Mouse (Mus musculus) CH12.LX (cell line): ENCODE data around the gene Eif3m. TPM values are rescaled to one million over a fixed set of nuclear protein-coding genes. Genes with fewer than 3 reads are reported as not detected.
A peak's percentile ranks its signal among the peaks of the same experiment; 100 is the strongest.

Source experiments
- DNase-seq: peaks from one replicate; pipeline ENCODE4 v3.0.0-alpha.2; 2013; ENCODE audit errors: extremely low read depth
- H3K27ac ChIP-seq: 2 replicates; pipeline ENCODE4 v1.5.1; 2012; ENCODE audit warnings: low read depth, mild to moderate bottlenecking, control low read depth, moderate library complexity; ENCODE audit not compliant: insufficient read depth
- H3K27me3 ChIP-seq: replicated peaks from 2 replicates; pipeline ENCODE3; 2012; ENCODE audit warnings: inconsistent platforms
- H3K36me3 ChIP-seq, 2 experiments: replicated peaks in 1 of 2; 2 replicates each; pipeline versions ENCODE3 to v1.6.1; 2012; ENCODE audit warnings: inconsistent platforms in 1 of 2, low read length in 1 of 2, mild to moderate bottlenecking in 1 of 2, mixed read lengths in 1 of 2, moderate library complexity in 1 of 2; ENCODE audit not compliant: control insufficient read depth in 1 of 2, insufficient read depth in 1 of 2
- H3K4me1 ChIP-seq, 2 experiments: 2 replicates each; pipeline ENCODE4 v1.6.1; 2012; ENCODE audit warnings: inconsistent platforms in 1 of 2, moderate library complexity in 1 of 2; ENCODE audit not compliant: insufficient read depth in 2 of 2, control insufficient read depth in 1 of 2
- H3K4me2 ChIP-seq: 2 replicates; pipeline ENCODE4 v1.6.1; 2012; ENCODE audit warnings: low read depth, mild to moderate bottlenecking, control low read depth; ENCODE audit not compliant: poor library complexity, insufficient read depth, severe bottlenecking
- H3K4me3 ChIP-seq, 3 experiments: fragments of 150-350 bp in 1 of 3; sonication (generic) in 1 of 3; replicated peaks in 1 of 3; 2 replicates each; pipeline versions ENCODE3 to v1.5.1; 2011 to 2012; ENCODE audit warnings: low read depth in 2 of 3, low read length in 2 of 3, mild to moderate bottlenecking in 2 of 3, moderate library complexity in 2 of 3, control low read depth in 1 of 3, improper control_type of control experiment in 1 of 3, inconsistent platforms in 1 of 3, mixed read lengths in 1 of 3; ENCODE audit not compliant: poor library complexity in 1 of 3
- H3K79me2 ChIP-seq: replicated peaks from 2 replicates; pipeline ENCODE4 v1.6.1; 2012; ENCODE audit warnings: mild to moderate bottlenecking, moderate library complexity; ENCODE audit not compliant: control insufficient read depth, poor library complexity, insufficient read depth, severe bottlenecking; ENCODE audit errors: extremely low read depth
- H3K9ac ChIP-seq: 2 replicates; pipeline ENCODE4 v1.6.1; 2012; ENCODE audit warnings: low read depth, mild to moderate bottlenecking, control low read depth, moderate library complexity; ENCODE audit not compliant: insufficient read depth
- H3K9me3 ChIP-seq: replicated peaks from 2 replicates; pipeline ENCODE3; 2012; ENCODE audit warnings: low read length, inconsistent platforms, mixed read lengths
- BHLHE40 ChIP-seq: IDR thresholded peaks from 2 replicates; pipeline ENCODE4 v1.6.1; 2011; ENCODE audit warnings: mild to moderate bottlenecking, low read depth, low read length, improper control_type of control experiment
- CHD1 ChIP-seq: IDR thresholded peaks from 2 replicates; pipeline ENCODE4 v1.6.1; 2012; ENCODE audit warnings: low read depth, low read length, improper control_type of control experiment, inconsistent platforms
- CHD2 ChIP-seq: IDR thresholded peaks from 2 replicates; pipeline ENCODE4 v1.6.1; 2011; ENCODE audit warnings: low read length, improper control_type of control experiment
- CTCF ChIP-seq, 2 experiments: IDR thresholded peaks in 1 of 2; conservative IDR thresholded peaks in 1 of 2; 2 replicates each; pipeline ENCODE4 v1.5.1; 2011 to 2012; ENCODE audit warnings: low read depth in 2 of 2, low read length in 2 of 2, improper control_type of control experiment in 1 of 2, inconsistent platforms in 1 of 2, mild to moderate bottlenecking in 1 of 2, moderate library complexity in 1 of 2
- E2F4 ChIP-seq: IDR thresholded peaks from 2 replicates; pipeline ENCODE4 v1.6.1; 2011; ENCODE audit warnings: low read depth, low read length, improper control_type of control experiment; ENCODE audit not compliant: insufficient replicate concordance
- ELF1 ChIP-seq: IDR thresholded peaks from 2 replicates; pipeline ENCODE4 v1.6.1; 2014; ENCODE audit warnings: low read depth, mild to moderate bottlenecking, inconsistent platforms, low read length, improper control_type of control experiment
- EP300 ChIP-seq: IDR thresholded peaks from 2 replicates; pipeline ENCODE4 v1.6.1; 2011; ENCODE audit warnings: low read length, improper control_type of control experiment
- ETS1 ChIP-seq: conservative IDR thresholded peaks from 2 replicates; pipeline ENCODE4 v1.6.1; 2012; ENCODE audit warnings: low read depth, mild to moderate bottlenecking, inconsistent platforms, low read length, improper control_type of control experiment, moderate library complexity
- GABPA ChIP-seq: IDR thresholded peaks from 2 replicates; pipeline ENCODE4 v1.6.1; 2012; ENCODE audit warnings: low read depth, low read length, improper control_type of control experiment, inconsistent platforms; ENCODE audit not compliant: insufficient replicate concordance
- HCFC1 ChIP-seq: IDR thresholded peaks from 2 replicates; pipeline ENCODE4 v1.6.1; 2012; ENCODE audit warnings: low read depth, mild to moderate bottlenecking, inconsistent platforms, low read length, improper control_type of control experiment
- IRF4 ChIP-seq: IDR thresholded peaks from 2 replicates; pipeline ENCODE4 v1.6.1; 2014; ENCODE audit warnings: low read depth, mild to moderate bottlenecking, inconsistent platforms, low read length, improper control_type of control experiment
- JUN ChIP-seq: IDR thresholded peaks from 2 replicates; pipeline ENCODE4 v1.6.1; 2011; ENCODE audit warnings: low read depth, mild to moderate bottlenecking, low read length, improper control_type of control experiment, moderate library complexity; ENCODE audit not compliant: insufficient read depth
- JUND ChIP-seq: conservative IDR thresholded peaks from 2 replicates; pipeline ENCODE4 v1.6.1; 2011; ENCODE audit warnings: low read depth, low read length, improper control_type of control experiment
- KAT2A ChIP-seq: IDR thresholded peaks from 2 replicates; pipeline ENCODE4 v1.6.1; 2012; ENCODE audit warnings: low read length, improper control_type of control experiment, inconsistent platforms; ENCODE audit not compliant: insufficient replicate concordance
- MAFK ChIP-seq: IDR thresholded peaks from 2 replicates; pipeline ENCODE4 v1.6.1; 2011; ENCODE audit warnings: low read length, improper control_type of control experiment; ENCODE audit not compliant: insufficient replicate concordance
- MAX ChIP-seq: IDR thresholded peaks from 2 replicates; pipeline ENCODE4 v1.6.1; 2011; ENCODE audit warnings: low read length, improper control_type of control experiment
- MAZ ChIP-seq: IDR thresholded peaks from 2 replicates; pipeline ENCODE4 v1.6.1; 2012; ENCODE audit warnings: low read depth, mild to moderate bottlenecking, inconsistent platforms, low read length, improper control_type of control experiment, moderate library complexity
- MEF2A ChIP-seq: IDR thresholded peaks from 2 replicates; pipeline ENCODE4 v1.6.1; 2014; ENCODE audit warnings: low read depth, mild to moderate bottlenecking, inconsistent platforms, low read length, improper control_type of control experiment, borderline replicate concordance
- MXI1 ChIP-seq: IDR thresholded peaks from 2 replicates; pipeline ENCODE4 v1.6.1; 2011; ENCODE audit warnings: mild to moderate bottlenecking, low read depth, low read length, improper control_type of control experiment
- MYC ChIP-seq: IDR thresholded peaks from 2 replicates; pipeline ENCODE4 v1.6.1; 2011; ENCODE audit warnings: low read depth, mild to moderate bottlenecking, improper control_type of control experiment, low read length
- NELFE ChIP-seq: IDR thresholded peaks from 2 replicates; pipeline ENCODE4 v1.6.1; 2011; ENCODE audit warnings: low read depth, low read length, improper control_type of control experiment
- NRF1 ChIP-seq: IDR thresholded peaks from 2 replicates; pipeline ENCODE4 v1.6.1; 2014; ENCODE audit warnings: low read depth, mild to moderate bottlenecking, inconsistent platforms, low read length, improper control_type of control experiment, moderate library complexity
- PAX5 ChIP-seq: IDR thresholded peaks from 2 replicates; pipeline ENCODE4 v1.6.1; 2012; ENCODE audit warnings: low read length, inconsistent platforms, mixed read lengths
- POLR2A ChIP-seq: IDR thresholded peaks from 2 replicates; pipeline ENCODE4 v1.6.1; 2011; ENCODE audit warnings: low read depth, mild to moderate bottlenecking, improper control_type of control experiment, low read length
- POLR2AphosphoS2 ChIP-seq: IDR thresholded peaks from 2 replicates; pipeline ENCODE4 v1.6.1; 2011; ENCODE audit warnings: low read depth, low read length, improper control_type of control experiment
- RAD21 ChIP-seq: IDR thresholded peaks from 2 replicates; pipeline ENCODE4 v1.6.1; 2011; ENCODE audit warnings: low read depth, mild to moderate bottlenecking, low read length, improper control_type of control experiment, moderate library complexity
- RCOR1 ChIP-seq: conservative IDR thresholded peaks from 2 replicates; pipeline ENCODE4 v1.6.1; 2012; ENCODE audit warnings: low read depth, mild to moderate bottlenecking, inconsistent platforms, low read length, improper control_type of control experiment
- SIN3A ChIP-seq: IDR thresholded peaks from 2 replicates; pipeline ENCODE4 v1.6.1; 2012; ENCODE audit warnings: low read length, improper control_type of control experiment, inconsistent platforms
- SMC3 ChIP-seq: IDR thresholded peaks from 2 replicates; pipeline ENCODE4 v1.6.1; 2011; ENCODE audit warnings: low read depth, low read length, improper control_type of control experiment
- TBP ChIP-seq: conservative IDR thresholded peaks from 2 replicates; pipeline ENCODE4 v1.6.1; 2011; ENCODE audit warnings: low read depth, low read length, improper control_type of control experiment
- TCF12 ChIP-seq: IDR thresholded peaks from 2 replicates; pipeline ENCODE4 v1.6.1; 2014; ENCODE audit warnings: low read depth, mild to moderate bottlenecking, inconsistent platforms, low read length, improper control_type of control experiment
- UBTF ChIP-seq: IDR thresholded peaks from 2 replicates; pipeline ENCODE4 v1.6.1; 2012; ENCODE audit warnings: low read depth, mild to moderate bottlenecking, inconsistent platforms, low read length, improper control_type of control experiment, moderate library complexity
- USF1 ChIP-seq: IDR thresholded peaks from 2 replicates; pipeline ENCODE4 v1.6.1; 2014; ENCODE audit warnings: low read depth, mild to moderate bottlenecking, inconsistent platforms, low read length, improper control_type of control experiment
- USF2 ChIP-seq: conservative IDR thresholded peaks from 2 replicates; pipeline ENCODE4 v1.6.1; 2011; ENCODE audit warnings: low read depth, low read length, improper control_type of control experiment
- ZC3H11A ChIP-seq: IDR thresholded peaks from 2 replicates; pipeline ENCODE4 v1.6.1; 2012; ENCODE audit warnings: low read depth, mild to moderate bottlenecking, inconsistent platforms, low read length, improper control_type of control experiment
- ZKSCAN1 ChIP-seq: IDR thresholded peaks from 2 replicates; pipeline ENCODE4 v1.6.1; 2012; ENCODE audit warnings: low read depth, inconsistent platforms, low read length, improper control_type of control experiment, borderline replicate concordance
- ZMIZ1 ChIP-seq: IDR thresholded peaks from 2 replicates; pipeline ENCODE4 v1.6.1; 2012; ENCODE audit warnings: low read depth, mild to moderate bottlenecking, inconsistent platforms, low read length, improper control_type of control experiment
- ZNF384 ChIP-seq: IDR thresholded peaks from 2 replicates; pipeline ENCODE4 v1.6.1; 2012; ENCODE audit warnings: low read depth, low read length, improper control_type of control experiment, inconsistent platforms
- dilution Hi-C: fragments of 300-500 bp; cut with MboI; formaldehyde crosslinking; loops from 2 replicates; pipeline ENCODE4 v1.14.3; 2020; ENCODE audit warnings: low sequenced_read_pairs; ENCODE audit not compliant: extremely low pct_unique_long_range_greater_than_20kb, extremely low pct_ligation_motif_present
- in situ Hi-C: fragments of 300-500 bp; cut with MboI; formaldehyde crosslinking; loops from 3 replicates; pipeline ENCODE4 v1.14.3; 2019; ENCODE audit warnings: low sequenced_read_pairs, low pct_ligation_motif_present, low pct_unique_long_range_greater_than_20kb, mixed read lengths
- polyA plus RNA-seq: library from polyadenylated mRNA; unstranded; fragments of >175 nt; gene quantifications from 2 replicates; pipeline ENCODE4 v1.2.1, GENCODE M21; 2012; ENCODE audit warnings: low read depth; ENCODE audit not compliant: insufficient read length
- total RNA-seq, 2 experiments: library from RNA; depleted of rRNA; stranded (reverse); fragments of 300-350 nt in 1 of 2; fragments of >200 nt in 1 of 2; gene quantifications; 2 replicates each; pipeline ENCODE4 v1.2.3; 2012 to 2014

Gene Eif3m
- total RNA-seq (2012; rRNA removed): 273 and 298 TPM in 2 replicates
- 558 and 637 TPM in 2 replicates for total RNA-seq (2014; rRNA removed)
- 233 and 268 TPM in 2 replicates for polyA plus RNA-seq

- peak; percentile 92 for TF ChIP-seq ELF1
- TF ChIP-seq TCF12: peak; percentile 72
- no peak for TF ChIP-seq ZKSCAN1
- no peak for TF ChIP-seq JUND
- no peak for TF ChIP-seq BHLHE40
- peak; percentile 85 for TF ChIP-seq POLR2A
- no peak for TF ChIP-seq USF2
- TF ChIP-seq MAZ: no peak
- no peak for TF ChIP-seq SIN3A
- TF ChIP-seq NELFE: peak; percentile 66; the same call in 1 of the 2 replicates
- TF ChIP-seq POLR2AphosphoS2: peak; percentile 36; the same call in 1 of the 2 replicates
- TF ChIP-seq CHD1: no peak
- peak; percentile 84; the same call in 1 of the 2 replicates for TF ChIP-seq MYC
- TF ChIP-seq ZNF384: no peak
- no peak for TF ChIP-seq ZC3H11A
- TF ChIP-seq UBTF: peak; percentile 79; the same call in 1 of the 2 replicates
- peak; percentile 92 for TF ChIP-seq HCFC1
- peak; percentile 70 for TF ChIP-seq MAX
- TF ChIP-seq TBP: peak; percentile 69; the same call in 1 of the 2 replicates
- TF ChIP-seq IRF4: peak; percentile 55; the same call in 1 of the 2 replicates
- no peak for TF ChIP-seq NRF1
- 0 out of 2 replicates have a peak, but pooled peaks have one; percentile 50 for TF ChIP-seq E2F4
- TF ChIP-seq JUN: no peak
- no peak for TF ChIP-seq ZMIZ1
- TF ChIP-seq MXI1: peak; percentile 90
- TF ChIP-seq MEF2A: peak; percentile 66; the same call in 1 of the 2 replicates
- TF ChIP-seq GABPA: no peak; the same call in 1 of the 2 replicates
- no peak for TF ChIP-seq SMC3
- no peak for TF ChIP-seq ETS1
- TF ChIP-seq USF1: no peak
- no peak for TF ChIP-seq PAX5
- TF ChIP-seq RCOR1: no peak; the same call in 1 of the 2 replicates
- TF ChIP-seq RAD21: no peak
- peak; percentile 90; the same call in 1 of the 2 replicates for TF ChIP-seq KAT2A
- TF ChIP-seq CTCF (conservative IDR thresholded peaks at IDR 0.05 in 1 of 2, IDR thresholded peaks at IDR 0.05 in 1 of 2; ENCODE audit: low read depth in 2 of 2, low read length in 2 of 2): no peak
- no peak for TF ChIP-seq MAFK
- TF ChIP-seq CHD2: peak; percentile 90
- no peak for TF ChIP-seq EP300
- peak; percentile 94 for DNase-seq
- peaks cover 33% of the 10 kb centered on the region for H3K79me2 ChIP-seq
- peak within 1 kb of the TSS; percentile 89 for H3K9ac ChIP-seq
- H3K36me3 ChIP-seq: peaks cover 15 to 26% of the 10 kb centered on the region in 2 experiments
- H3K4me3 ChIP-seq: peak within 1 kb of the TSS; percentile 72 to 99 (median 97)
- in situ Hi-C loops: no loop called here
- H3K27ac ChIP-seq: peak within 1 kb of the TSS; percentile 23
- no peaks in the 10 kb centered on the region for H3K27me3 ChIP-seq
- H3K4me1 ChIP-seq: peaks cover 2 to 22% of the 10 kb centered on the region in 2 experiments; a peak in 3 of 4 replicates
- peak within 1 kb of the TSS; percentile 82 for H3K4me2 ChIP-seq
- no peaks in the 10 kb centered on the region for H3K9me3 ChIP-seq
- dilution Hi-C loops: no loop called here
Observed at GRCm38 (mm10) chr2:105016967-105017287, at the start of gene Eif3m. Gene Eif3m (minus strand): TSS chr2:105017080.
